Mouse (Mus musculus): ENCODE measurements around the gene Cinp. TPM values are rescaled to one million over a fixed set of nuclear protein-coding genes. Genes with fewer than 3 reads are reported as not detected.

The Cinp gene
- total RNA-seq (2021): 10 to 100 TPM; 35.3 to 38.1 TPM
- long read RNA-seq, experiment 1, transcript Cinp-201 (5 exons, 2,029 nt): major isoform, 27 of 35 reads
- long read RNA-seq, experiment 1, partial matches to known transcripts: 1 of 35 reads
- long read RNA-seq, experiment 1, other reads (novel, unspliced or antisense): 4 of 35 reads
- long read RNA-seq, experiment 2, transcript Cinp-204 (4 exons, 536 nt): minor isoform, 5 of 41 reads
- long read RNA-seq, experiment 2, transcript Cinp-201 (5 exons, 2,029 nt): major isoform, 26 of 41 reads
- long read RNA-seq, experiment 2, partial matches to known transcripts: 3 of 41 reads
- long read RNA-seq, experiment 2, other reads (novel, unspliced or antisense): 4 of 41 reads

- peak; percentile 94 to 95 for DNase-seq
- intact Hi-C loops (cut with DNase I): no loop called here
Measured at GRCm38 (mm10) chr12:110889036-110890020, at the start of gene Cinp, which contains the start of gene Tecpr2. TSS of gene Cinp (minus strand) at chr12:110889145. TSS of gene Tecpr2 (plus strand) at chr12:110889264.

GRCm38 (mm10) chr12:110937496-110937895 lies 48.6 kb upstream of the Cinp start:
- intact Hi-C loops (cut with DNase I): no loop called here
- DNase-seq: no peak

- intact Hi-C loops (cut with DNase I): loop anchor here (1.0 kb wide), 1 partner anchor 56 kb away; no protein-coding TSS in a partner anchor
Measured at GRCm38 (mm10) chr12:110935983-110936620, 47.2 kb upstream of the Cinp start.

GRCm38 (mm10) chr12:110932820-110933219 lies 43.9 kb upstream of the Cinp start:
- DNase-seq: no peak
- intact Hi-C loops (cut with DNase I): no loop called here

More at GRCm38 (mm10) chr12:110935983-110936620, 47.2 kb upstream of the Cinp start:
- peak; percentile 82 to 90 for DNase-seq

- intact Hi-C loops (cut with DNase I): no loop called here
Measured at GRCm38 (mm10) chr12:110921572-110921971, 32.6 kb upstream of the Cinp start.

GRCm38 (mm10) chr12:110920254-110920653 lies 31.3 kb upstream of the Cinp start:
- intact Hi-C loops (cut with DNase I): no loop called here
- no peak for DNase-seq

More at GRCm38 (mm10) chr12:110921572-110921971, 32.6 kb upstream of the Cinp start:
- no peak for DNase-seq

GRCm38 (mm10) chr12:110915761-110916160 lies 26.8 kb upstream of the Cinp start:
- DNase-seq: no peak
- intact Hi-C loops (cut with DNase I): no loop called here

- intact Hi-C loops (cut with DNase I): no loop called here
- DNase-seq: no peak
Measured at GRCm38 (mm10) chr12:110909962-110910361, 21.0 kb upstream of the Cinp start.

- no peak for DNase-seq
- intact Hi-C loops (cut with DNase I): no loop called here
Measured at GRCm38 (mm10) chr12:110907845-110908244, 18.9 kb upstream of the Cinp start.

GRCm38 (mm10) chr12:110903536-110903935 lies 14.6 kb upstream of the Cinp start:
- intact Hi-C loops (cut with DNase I): no loop called here
- DNase-seq: peak in 1 of 2 experiments; percentile 9

- intact Hi-C loops (cut with DNase I): no loop called here
Measured at GRCm38 (mm10) chr12:110902106-110902505, 13.2 kb upstream of the Cinp start.

GRCm38 (mm10) chr12:110891887-110892286 lies 2.9 kb upstream of the Cinp start:
- intact Hi-C loops (cut with DNase I): no loop called here
- DNase-seq: no peak

More at GRCm38 (mm10) chr12:110902106-110902505, 13.2 kb upstream of the Cinp start:
- no peak for DNase-seq

GRCm38 (mm10) chr12:110888606-110889005 lies 339 bp downstream of the Cinp start:
- intact Hi-C loops (cut with DNase I): no loop called here

GRCm38 (mm10) chr12:110888106-110888505 lies 839 bp downstream of the Cinp start:
- no peak for DNase-seq
- intact Hi-C loops (cut with DNase I): no loop called here

More at GRCm38 (mm10) chr12:110888606-110889005, 339 bp downstream of the Cinp start:
- DNase-seq: no peak

GRCm38 (mm10) chr12:110885251-110885650 lies 3.7 kb downstream of the Cinp start:
- intact Hi-C loops (cut with DNase I): no loop called here
- no peak for DNase-seq

GRCm38 (mm10) chr12:110882291-110882690 lies 6.7 kb downstream of the Cinp start:
- peak in 1 of 2 experiments; percentile 8 for DNase-seq
- intact Hi-C loops (cut with DNase I): no loop called here

GRCm38 (mm10) chr12:110875351-110875750 lies 13.6 kb downstream of the Cinp start:
- intact Hi-C loops (cut with DNase I): no loop called here
- DNase-seq: no peak

GRCm38 (mm10) chr12:110871247-110871646 lies 17.7 kb downstream of the Cinp start:
- no peak for DNase-seq
- intact Hi-C loops (cut with DNase I): no loop called here

- DNase-seq: no peak
- intact Hi-C loops (cut with DNase I): no loop called here
Measured at GRCm38 (mm10) chr12:110870107-110870506, 18.8 kb downstream of the Cinp start.

- intact Hi-C loops (cut with DNase I): no loop called here
- DNase-seq: no peak
Measured at GRCm38 (mm10) chr12:110865989-110866388, 23.0 kb downstream of the Cinp start.
